ENCODE assay signal across 8 mouse cellular contexts in genomic region chr6:29916530-29917382, GRCm38 (mm10). TPM values are rescaled to one million over a fixed set of nuclear protein-coding genes. Genes with fewer than 3 reads are reported as not detected.
DNase-seq lines count a peak whose midpoint lies in the region; ATAC-seq and TF ChIP-seq lines count a peak whose summit lies in the region.

TSS of gene Strip2 (plus strand) at chr6:29917012.

- H3K36me3 ChIP-seq in C2C12 (ENCODE audit: control insufficient read depth, insufficient read depth): no peaks in the 10 kb centered on the region
- H3K36me3 ChIP-seq in heart, embryonic 10.5 days: peaks cover 2% of the 10 kb centered on the region; the same call in 1 of the 2 replicates
- no peaks in the 10 kb centered on the region for H3K36me3 ChIP-seq in kidney, embryonic 14.5 days (ENCODE audit: control insufficient read depth, insufficient read depth, low read length)
- H3K36me3 ChIP-seq in limb, embryonic 14.5 days (ENCODE audit: control insufficient read depth, insufficient read depth, low read length): 0 out of 2 replicates have a peak, but pooled peaks cover 3% of the 10 kb centered on the region
- H3K36me3 ChIP-seq in midbrain, embryonic 16.5 days (ENCODE audit: control insufficient read depth, insufficient read depth, low read length): no peaks in the 10 kb centered on the region
- no peaks in the 10 kb centered on the region for H3K36me3 ChIP-seq in spleen, adult 2 months (ENCODE audit: control insufficient read depth, insufficient read depth, low read length)

- under 1% methylated on average over 67 of the region's 67 CpGs for WGBS in heart, embryonic 10.5 days
- WGBS in kidney, embryonic 14.5 days: under 1% methylated on average over 67 of the region's 67 CpGs
- WGBS in limb, embryonic 14.5 days: under 1% methylated on average over 52 of the region's 67 CpGs
- under 1% methylated on average over 67 of the region's 67 CpGs for WGBS in midbrain, embryonic 16.5 days
- under 1% methylated on average over 67 of the region's 67 CpGs for WGBS in spleen, adult 2 months

- no peaks in the 10 kb centered on the region for H3K9me3 ChIP-seq in heart, embryonic 10.5 days
- no peaks in the 10 kb centered on the region for H3K9me3 ChIP-seq in kidney, embryonic 14.5 days (ENCODE audit: control insufficient read depth, low read length)
- no peaks in the 10 kb centered on the region for H3K9me3 ChIP-seq in limb, embryonic 14.5 days (ENCODE audit: control insufficient read depth, low read length)
- H3K9me3 ChIP-seq in midbrain, embryonic 16.5 days (replicated peaks; ENCODE audit: control insufficient read depth, low read length, poor library complexity, severe bottlenecking): no peaks in the 10 kb centered on the region

- H3K27me3 ChIP-seq in C2C12 (ENCODE audit: control insufficient read depth, insufficient read depth, insufficient read length): no peaks in the 10 kb centered on the region
- peaks cover 36% of the 10 kb centered on the region for H3K27me3 ChIP-seq in heart, embryonic 10.5 days (ENCODE audit: insufficient read depth, poor library complexity, severe bottlenecking)
- H3K27me3 ChIP-seq in kidney, embryonic 14.5 days (ENCODE audit: control insufficient read depth, insufficient read depth, low read length): peaks cover 25% of the 10 kb centered on the region
- no peaks in the 10 kb centered on the region for H3K27me3 ChIP-seq in limb, embryonic 14.5 days (ENCODE audit: control insufficient read depth, insufficient read depth, low read length)
- H3K27me3 ChIP-seq in midbrain, embryonic 16.5 days (ENCODE audit: control insufficient read depth, insufficient read depth, low read depth, low read length): peaks cover 10% of the 10 kb centered on the region
- peaks cover 10% of the 10 kb centered on the region for H3K27me3 ChIP-seq in spleen, adult 2 months (ENCODE audit: control insufficient read depth, insufficient read depth, low read length)

- no peaks in the 10 kb centered on the region for H3K79me2 ChIP-seq in C2C12 (ENCODE audit: control insufficient read depth, insufficient read depth)

- DNase-seq in brain, adult 2 months (ENCODE audit: low read depth, low spot score): peak; percentile 95
- peak; percentile 97 for DNase-seq in heart, embryonic 10.5 days (ENCODE audit: low spot score)
- DNase-seq in limb, embryonic 14.5 days (ENCODE audit: low spot score): peak; percentile 97
- peak; percentile 23 to 74 for DNase-seq in spleen, adult 2 months (ENCODE audit: low read depth in 1 of 2, low spot score in 2 of 2)

- ATAC-seq in kidney, embryonic 14.5 days (ENCODE audit: low FRiP score, low TSS enrichment): peak; percentile 98
- ATAC-seq in limb, embryonic 14.5 days (ENCODE audit: low FRiP score, low read depth): peak; percentile 100
- ATAC-seq in midbrain, embryonic 16.5 days: peak; percentile 99

- no peaks in the 10 kb centered on the region; the same call in 1 of the 2 replicates for H3K4me1 ChIP-seq in embryonic fibroblast, embryonic 13.5 days (ENCODE audit: control insufficient read depth, insufficient read depth, low read length)
- H3K4me1 ChIP-seq in heart, embryonic 10.5 days: peaks cover 7% of the 10 kb centered on the region; the same call in 1 of the 2 replicates
- 0 out of 2 replicates have a peak, but pooled peaks cover 3% of the 10 kb centered on the region for H3K4me1 ChIP-seq in kidney, embryonic 14.5 days (ENCODE audit: control insufficient read depth, insufficient read depth, low read length)
- peaks cover 7% of the 10 kb centered on the region for H3K4me1 ChIP-seq in limb, embryonic 14.5 days (ENCODE audit: control insufficient read depth, insufficient read depth, low read length)
- peaks cover 3% of the 10 kb centered on the region; the same call in 1 of the 2 replicates for H3K4me1 ChIP-seq in midbrain, embryonic 16.5 days (ENCODE audit: control insufficient read depth, insufficient read depth, low read length)
- H3K4me1 ChIP-seq in spleen, adult 2 months (ENCODE audit: control insufficient read depth, insufficient read depth, insufficient read length): peaks cover 2% of the 10 kb centered on the region; the same call in 1 of the 2 replicates

- H3K4me2 ChIP-seq in kidney, embryonic 14.5 days (replicated peaks; ENCODE audit: low read depth, low read length): peak within 1 kb of the TSS; percentile 94
- H3K4me2 ChIP-seq in limb, embryonic 14.5 days (replicated peaks; ENCODE audit: low read depth, low read length, severe bottlenecking): peak within 1 kb of the TSS; percentile 94
- H3K4me2 ChIP-seq in midbrain, embryonic 16.5 days (ENCODE audit: low read length): peak within 1 kb of the TSS; percentile 95

- H3K9ac ChIP-seq in kidney, embryonic 14.5 days (ENCODE audit: low read depth, low read length): peak within 1 kb of the TSS; percentile 59
- peak within 1 kb of the TSS; percentile 63 for H3K9ac ChIP-seq in limb, embryonic 14.5 days (ENCODE audit: low read depth, low read length, severe bottlenecking)
- peak within 1 kb of the TSS; percentile 75 for H3K9ac ChIP-seq in midbrain, embryonic 16.5 days (ENCODE audit: low read depth, low read length)

- peak; percentile 36; the same call in 1 of the 2 replicates for TF ChIP-seq POLR2A in embryonic fibroblast, embryonic 13.5 days (IDR thresholded peaks at IDR 0.05; ENCODE audit: low read depth, low read length)
- no peak for TF ChIP-seq POLR2A in limb, embryonic 14.5 days (IDR thresholded peaks at IDR 0.05; ENCODE audit: borderline replicate concordance, extremely low read depth, insufficient read depth, insufficient read length)
- no peak for TF ChIP-seq POLR2A in spleen, adult 2 months (IDR thresholded peaks at IDR 0.05; ENCODE audit: low read depth, low read length)

- H3K27ac ChIP-seq in embryonic fibroblast, embryonic 13.5 days (ENCODE audit: insufficient read depth, low read length): no peak within 1 kb of the TSS
- peak within 1 kb of the TSS; percentile 83 for H3K27ac ChIP-seq in heart, embryonic 10.5 days
- no peak within 1 kb of the TSS for H3K27ac ChIP-seq in kidney, embryonic 14.5 days (ENCODE audit: low read depth, low read length)
- 0 out of 2 replicates have a peak within 1 kb of the TSS, but pooled peaks have one; percentile 13 for H3K27ac ChIP-seq in limb, embryonic 14.5 days (replicated peaks; ENCODE audit: low read depth, low read length)
- H3K27ac ChIP-seq in midbrain, embryonic 16.5 days (ENCODE audit: low read length): peak within 1 kb of the TSS; percentile 53; the same call in 1 of the 2 replicates
- no peak within 1 kb of the TSS for H3K27ac ChIP-seq in spleen, adult 2 months (ENCODE audit: insufficient read depth, low read length)

- peak within 1 kb of the TSS; percentile 48 for H3K4me3 ChIP-seq in C2C12 (ENCODE audit: insufficient read depth, poor library complexity, severe bottlenecking)
- peak within 1 kb of the TSS; percentile 64 for H3K4me3 ChIP-seq in embryonic fibroblast, embryonic 13.5 days (ENCODE audit: insufficient read depth, low read length)
- peak within 1 kb of the TSS; percentile 85 for H3K4me3 ChIP-seq in heart, embryonic 10.5 days
- H3K4me3 ChIP-seq in kidney, embryonic 14.5 days (ENCODE audit: low read length): peak within 1 kb of the TSS; percentile 65
- H3K4me3 ChIP-seq in limb, embryonic 14.5 days (replicated peaks; ENCODE audit: low read length): peak within 1 kb of the TSS; percentile 72
- peak within 1 kb of the TSS; percentile 84 for H3K4me3 ChIP-seq in midbrain, embryonic 16.5 days (ENCODE audit: low read depth, low read length)
- H3K4me3 ChIP-seq in spleen, adult 2 months (ENCODE audit: extremely low read depth, insufficient read depth, insufficient read length): peak within 1 kb of the TSS; percentile 82

- no peak for TF ChIP-seq CTCF in C2C12 (IDR thresholded peaks at IDR 0.05; ENCODE audit: control insufficient read depth, insufficient read depth, insufficient read length)
- TF ChIP-seq CTCF in embryonic fibroblast, embryonic 13.5 days (IDR thresholded peaks at IDR 0.05; ENCODE audit: borderline replicate concordance, insufficient read depth, low read length): no peak
- TF ChIP-seq CTCF in spleen, adult 2 months (IDR thresholded peaks at IDR 0.05; ENCODE audit: extremely low read depth, insufficient read depth, insufficient read length, insufficient replicate concordance): no peak

- no peaks in the 10 kb centered on the region for H3K79me3 ChIP-seq in C2C12 (ENCODE audit: low read depth)

- H3ac ChIP-seq in C2C12 (ENCODE audit: control insufficient read depth, insufficient read length, low read depth): peak within 1 kb of the TSS; percentile 93

TF ChIP-seq in C2C12, 6 proteins besides CTCF, POLR2A, EP300 and RAD21:
- TF ChIP-seq USF1 (IDR thresholded peaks at IDR 0.05; ENCODE audit: low read depth): no peak
- TF ChIP-seq MYOD1 (IDR thresholded peaks at IDR 0.05; ENCODE audit: control insufficient read depth, insufficient read length, low read depth): no peak
- TF ChIP-seq MYOG (IDR thresholded peaks at IDR 0.05; ENCODE audit: control insufficient read depth, extremely low read depth, insufficient read length): no peak
- TF ChIP-seq FOSL1 (IDR thresholded peaks at IDR 0.05; ENCODE audit: insufficient read depth, low read length, poor library complexity, severe bottlenecking): no peak
- TF ChIP-seq CEBPB (IDR thresholded peaks at IDR 0.05; ENCODE audit: low read depth): no peak
- TF ChIP-seq MAX (IDR thresholded peaks at IDR 0.05): no peak

RNA-seq across cellular contexts. Expression of gene Strip2, which starts in this region (rescaled TPM):
- 1.2 TPM for polyA plus RNA-seq in C2C12 (2012; fragmentation: generic; extraction: Trizol)
- 0.23 and 0.32 TPM in 2 replicates for polyA plus RNA-seq in embryonic fibroblast, embryonic 13.5 days (2011; ENCODE audit: insufficient read length, low read depth, missing spikeins)
- polyA plus RNA-seq in heart, embryonic 10.5 days (2016; fragmentation: Nextera tagmentation; extraction: Ambion mirVana): 7.3 and 19.5 TPM in 2 replicates
- 0.87 and 0.99 TPM in 2 replicates for polyA plus RNA-seq in kidney, embryonic 14.5 days (2014; fragmentation: Nextera tagmentation; extraction: Ambion mirVana)
- polyA plus RNA-seq in limb, embryonic 14.5 days (2012; rRNA removed): 3.3 and 3.5 TPM in 2 replicates
- 2.5 and 2.6 TPM in 2 replicates for polyA plus RNA-seq in limb, embryonic 14.5 days (2014; fragmentation: Nextera tagmentation; extraction: Ambion mirVana)
- 4.2 and 4.4 TPM in 2 replicates for polyA plus RNA-seq in midbrain, embryonic 16.5 days (2015; fragmentation: Nextera tagmentation; extraction: Ambion mirVana)
- 0.72 and 0.79 TPM in 2 replicates for polyA plus RNA-seq in spleen, adult 2 months (2012; rRNA removed)

Comparison
In these comparisons a context has a peak if more than half of its experiments do, and no peak if none do; other contexts are left out.
1. Peak in ATAC-seq, H3K4me3 ChIP-seq, H3K9ac ChIP-seq and H3K4me2 ChIP-seq in kidney, embryonic 14.5 days; RNA of the gene not detected or under 1 TPM.
2. Peak in DNase-seq and H3K4me3 ChIP-seq in spleen, adult 2 months; RNA of the gene not detected or under 1 TPM.
3. H3K27ac ChIP-seq: peak in heart, embryonic 10.5 days (single experiment), limb, embryonic 14.5 days (single experiment) and midbrain, embryonic 16.5 days (single experiment); none in embryonic fibroblast, embryonic 13.5 days (single experiment), kidney, embryonic 14.5 days (single experiment) and spleen, adult 2 months (single experiment).
4. Peak in every context shown above with its lines, with median percentiles within 50 percentile points of each other: H3K4me3 ChIP-seq, DNase-seq, ATAC-seq, H3K4me2 ChIP-seq and H3K9ac ChIP-seq.